In the genomic region with DNA sequence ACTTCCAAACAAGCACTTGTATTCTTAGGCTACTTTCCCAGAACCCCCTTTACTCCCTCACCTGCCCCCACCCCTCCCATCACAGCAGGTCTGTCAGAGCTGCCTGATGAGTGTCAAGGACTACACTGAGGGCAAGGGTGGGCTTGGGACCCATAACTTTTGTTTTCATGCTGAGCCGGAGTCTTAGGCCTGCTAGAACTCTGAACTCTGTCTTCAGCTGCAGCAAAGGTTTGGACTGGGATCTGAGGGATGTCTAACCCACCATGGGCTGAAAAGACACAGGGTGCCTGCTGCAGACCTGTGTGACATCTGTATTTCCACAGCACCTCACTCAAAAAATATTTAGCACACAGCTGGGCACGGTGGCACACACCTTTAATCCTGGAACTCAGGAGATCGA, we compare ENCODE assay signal across 12 mouse cellular contexts. TPM values are rescaled to one million over a fixed set of nuclear protein-coding genes. Genes with fewer than 3 reads are reported as not detected.
DNase-seq lines count a peak whose midpoint lies in the region; ATAC-seq lines count a peak whose summit lies in the region.
"Had no signal": no experiment of that assay in that cellular context is flagged by ENCODE, and none has a peak within 500 bp of the region (broad histone marks: within the 10 kb centered on the region; RNA-seq: fewer than 3 reads in every experiment).

No protein-coding gene starts in this region.

- H3K9ac ChIP-seq in heart, embryonic 11.5 days (ENCODE audit: low read depth, low read length) = peak overlapping the region; percentile 68; the same call in 1 of the 2 replicates
- peak overlapping the region; percentile 100; the same call in 1 of the 2 replicates for H3K9ac ChIP-seq in lung, embryonic 16.5 days (ENCODE audit: low read length)
- H3K9ac ChIP-seq in hindbrain, embryonic 13.5 days = peak overlapping the region; percentile 79
- peak overlapping the region; percentile 34; the same call in 1 of the 2 replicates for H3K9ac ChIP-seq in neural tube, embryonic 15.5 days (replicated peaks)

- intact Hi-C loops in heart, postnatal 25 days (cut with DNase I) = no loop called here

- no peak overlapping the region for H3K4me2 ChIP-seq in heart, embryonic 11.5 days
- H3K4me2 ChIP-seq in lung, embryonic 16.5 days (ENCODE audit: low read depth, low read length) = no peak overlapping the region
- H3K4me2 ChIP-seq in hindbrain, embryonic 13.5 days = no peak overlapping the region
- no peak overlapping the region for H3K4me2 ChIP-seq in neural tube, embryonic 15.5 days

- no peaks in the 10 kb centered on the region for H3K9me3 ChIP-seq in heart, embryonic 11.5 days (replicated peaks; ENCODE audit: control insufficient read depth, low read length)
- peaks cover 4% of the 10 kb centered on the region; the same call in 1 of the 2 replicates for H3K9me3 ChIP-seq in lung, embryonic 16.5 days (ENCODE audit: control insufficient read depth, low read length)
- H3K9me3 ChIP-seq in hindbrain, embryonic 13.5 days = no peaks in the 10 kb centered on the region
- H3K9me3 ChIP-seq in neural tube, embryonic 15.5 days (replicated peaks) = no peaks in the 10 kb centered on the region

- H3K36me3 ChIP-seq in heart, embryonic 11.5 days (ENCODE audit: control insufficient read depth, insufficient read depth, low read length) = peaks cover 16% of the 10 kb centered on the region
- H3K36me3 ChIP-seq in lung, embryonic 16.5 days (ENCODE audit: control insufficient read depth, insufficient read depth, low read length) = peaks cover 26% of the 10 kb centered on the region
- peaks cover 50% of the 10 kb centered on the region for H3K36me3 ChIP-seq in hindbrain, embryonic 13.5 days
- peaks cover 19% of the 10 kb centered on the region for H3K36me3 ChIP-seq in neural tube, embryonic 15.5 days

- H3K4me3 ChIP-seq in heart, embryonic 11.5 days (ENCODE audit: low read depth, low read length) = no peak overlapping the region
- no peak overlapping the region for H3K4me3 ChIP-seq in lung, embryonic 16.5 days (ENCODE audit: low read length)
- H3K4me3 ChIP-seq in hindbrain, embryonic 13.5 days = no peak overlapping the region
- H3K4me3 ChIP-seq in neural tube, embryonic 15.5 days (replicated peaks) = no peak overlapping the region

- no peak overlapping the region for H3K27ac ChIP-seq in heart, embryonic 11.5 days (ENCODE audit: low read depth, low read length)
- no peak overlapping the region for H3K27ac ChIP-seq in lung, embryonic 16.5 days (ENCODE audit: low read length)
- H3K27ac ChIP-seq in hindbrain, embryonic 13.5 days = no peak overlapping the region
- no peak overlapping the region for H3K27ac ChIP-seq in neural tube, embryonic 15.5 days (replicated peaks)

- no peak for ATAC-seq in heart, embryonic 11.5 days (replicated peaks; ENCODE audit: insufficient number of reproducible peaks, low FRiP score, low TSS enrichment)
- ATAC-seq in lung, embryonic 16.5 days (ENCODE audit: low read depth) = no peak
- no peak for ATAC-seq in hindbrain, embryonic 13.5 days (ENCODE audit: low FRiP score)
- ATAC-seq in neural tube, embryonic 15.5 days (ENCODE audit: low FRiP score) = no peak

- H3K4me1 ChIP-seq in heart, embryonic 11.5 days (ENCODE audit: control insufficient read depth, insufficient read depth, low read length) = peaks cover 18% of the 10 kb centered on the region
- H3K4me1 ChIP-seq in lung, embryonic 16.5 days (replicated peaks; ENCODE audit: control insufficient read depth, insufficient read depth, low read length) = peaks cover 18% of the 10 kb centered on the region
- H3K4me1 ChIP-seq in hindbrain, embryonic 13.5 days (replicated peaks) = peaks cover 30% of the 10 kb centered on the region
- peaks cover 31% of the 10 kb centered on the region for H3K4me1 ChIP-seq in neural tube, embryonic 15.5 days

- 80% methylated on average over 3 of the region's 3 CpGs for WGBS in heart, embryonic 11.5 days (ENCODE audit: insufficient replicate concordance)
- 78% methylated on average over 3 of the region's 3 CpGs for WGBS in lung, embryonic 16.5 days
- WGBS in hindbrain, embryonic 13.5 days = 83% methylated on average over 3 of the region's 3 CpGs
- WGBS in neural tube, embryonic 15.5 days = 92% methylated on average over 3 of the region's 3 CpGs

- no peaks in the 10 kb centered on the region for H3K27me3 ChIP-seq in heart, embryonic 11.5 days (ENCODE audit: control insufficient read depth, insufficient read depth, low read length)
- H3K27me3 ChIP-seq in lung, embryonic 16.5 days (ENCODE audit: control insufficient read depth, insufficient read depth, low read depth, low read length) = no peaks in the 10 kb centered on the region
- H3K27me3 ChIP-seq in hindbrain, embryonic 13.5 days = no peaks in the 10 kb centered on the region
- no peaks in the 10 kb centered on the region for H3K27me3 ChIP-seq in neural tube, embryonic 15.5 days (replicated peaks)
- H3K27me3 ChIP-seq: CH12.LX had no signal

- DNase-seq in heart, postnatal 25 days (ENCODE audit: low spot score) = no peak
- DNase-seq in lung, postnatal 36 days = no peak
- no peak for DNase-seq in cerebellum, adult 11 months
- no peak for DNase-seq in thymus, postnatal 0 days (ENCODE audit: low spot score)
- DNase-seq: gastrocnemius, postnatal 36 days; kidney, adult 8-10 months; thymus, postnatal 36 days had no signal

RNA-seq across cellular contexts. Expression of a gene that starts 1.3 kb away (rescaled TPM):
- polyA plus RNA-seq in heart, embryonic 11.5 days (2014; fragmentation: Nextera tagmentation; extraction: Ambion mirVana) = 408 and 446 TPM in 2 replicates
- total RNA-seq in heart, postnatal 25 days (2021) = 100 to 1,000 TPM; 359 to 375 TPM
- 615 and 635 TPM in 2 replicates for polyA plus RNA-seq in lung, embryonic 16.5 days (2015; fragmentation: Nextera tagmentation; extraction: Ambion mirVana)
- polyA plus RNA-seq in hindbrain, embryonic 13.5 days (2015; fragmentation: Nextera tagmentation; extraction: Ambion mirVana) = 336 and 366 TPM in 2 replicates
- 329 and 387 TPM in 2 replicates for polyA plus RNA-seq in neural tube, embryonic 15.5 days (2015; fragmentation: Nextera tagmentation; extraction: Ambion mirVana)
- polyA plus RNA-seq in thymus, postnatal 0 days (2015; fragmentation: Nextera tagmentation; extraction: Ambion mirVana) = 790 and 815 TPM in 2 replicates

RNA-seq across cellular contexts. Expression of a gene that starts 13.6 kb away (rescaled TPM):
- polyA plus RNA-seq in heart, embryonic 11.5 days (2014; fragmentation: Nextera tagmentation; extraction: Ambion mirVana) = 15.3 and 17.3 TPM in 2 replicates
- 10 to 100 TPM; 10.5 to 11.1 TPM for total RNA-seq in heart, postnatal 25 days (2021)
- polyA plus RNA-seq in lung, embryonic 16.5 days (2015; fragmentation: Nextera tagmentation; extraction: Ambion mirVana) = 22.1 and 32.4 TPM in 2 replicates
- polyA plus RNA-seq in hindbrain, embryonic 13.5 days (2015; fragmentation: Nextera tagmentation; extraction: Ambion mirVana) = 21.9 and 24.2 TPM in 2 replicates
- polyA plus RNA-seq in neural tube, embryonic 15.5 days (2015; fragmentation: Nextera tagmentation; extraction: Ambion mirVana) = 26.3 and 30.3 TPM in 2 replicates
- polyA plus RNA-seq in thymus, postnatal 0 days (2015; fragmentation: Nextera tagmentation; extraction: Ambion mirVana) = 20.7 and 27.6 TPM in 2 replicates

RNA-seq across cellular contexts. Expression of a gene that starts 23.7 kb away (rescaled TPM):
- 6.5 and 7.5 TPM in 2 replicates for polyA plus RNA-seq in heart, embryonic 11.5 days (2014; fragmentation: Nextera tagmentation; extraction: Ambion mirVana)
- 10 to 100 TPM; 12.2 to 14.4 TPM for total RNA-seq in heart, postnatal 25 days (2021)
- polyA plus RNA-seq in lung, embryonic 16.5 days (2015; fragmentation: Nextera tagmentation; extraction: Ambion mirVana) = 11.6 and 12.4 TPM in 2 replicates
- polyA plus RNA-seq in hindbrain, embryonic 13.5 days (2015; fragmentation: Nextera tagmentation; extraction: Ambion mirVana) = 1.8 and 2.0 TPM in 2 replicates
- polyA plus RNA-seq in neural tube, embryonic 15.5 days (2015; fragmentation: Nextera tagmentation; extraction: Ambion mirVana) = 1.5 and 3.2 TPM in 2 replicates
- 2.1 and 2.2 TPM in 2 replicates for polyA plus RNA-seq in thymus, postnatal 0 days (2015; fragmentation: Nextera tagmentation; extraction: Ambion mirVana)

RNA-seq across cellular contexts. Expression of a gene that starts 38.1 kb away (rescaled TPM):
- 2.9 and 5.0 TPM in 2 replicates for polyA plus RNA-seq in heart, embryonic 11.5 days (2014; fragmentation: Nextera tagmentation; extraction: Ambion mirVana)
- total RNA-seq in heart, postnatal 25 days (2021) = under 1 TPM in 1 of 2 experiments, not detected in 1; 0.34 TPM
- polyA plus RNA-seq in lung, embryonic 16.5 days (2015; fragmentation: Nextera tagmentation; extraction: Ambion mirVana) = 7.6 and 9.3 TPM in 2 replicates
- polyA plus RNA-seq in hindbrain, embryonic 13.5 days (2015; fragmentation: Nextera tagmentation; extraction: Ambion mirVana) = 2.1 and 2.2 TPM in 2 replicates
- polyA plus RNA-seq in neural tube, embryonic 15.5 days (2015; fragmentation: Nextera tagmentation; extraction: Ambion mirVana) = 1.1 and 1.5 TPM in 2 replicates
- 0.54 and 0.56 TPM in 2 replicates for polyA plus RNA-seq in thymus, postnatal 0 days (2015; fragmentation: Nextera tagmentation; extraction: Ambion mirVana)
- total RNA-seq: CH12.LX; gastrocnemius, postnatal 36 days had no signal

Comparison
In these comparisons a context has a peak if more than half of its experiments do, and no peak if none do; other contexts are left out.
1. H3K9ac ChIP-seq: peak in every context shown above with its lines; median percentile 100 in lung, embryonic 16.5 days; 79 in hindbrain, embryonic 13.5 days; 68 in heart, embryonic 11.5 days; 34 in neural tube, embryonic 15.5 days.